Mouse (Mus musculus) hindbrain, embryonic 13.5 days (tissue): ENCODE measurements at regions not wholly inside any gene's neighbourhood (a gene's known extent, or its start where the extent isn't known, plus 50 kb on each side); places are given as distances from the start of the nearest gene placed in this dataset.
A peak's percentile ranks its signal among the peaks of the same experiment; 100 is the strongest.

Experiments
- ATAC-seq: fragments of 200-750 bp; cut with Nextera tagmentation; 2 replicates; pipeline ENCODE4 v1.8.0; 2017; ENCODE audit warnings: moderate TSS enrichment; ENCODE audit not compliant: low FRiP score
- H3K27ac ChIP-seq: fragments of 300-500 bp; sonication (generic); 2 replicates; pipeline ENCODE4 v1.5.1; 2015; ENCODE audit warnings: inconsistent platforms, mild to moderate bottlenecking, moderate library complexity
- H3K27me3 ChIP-seq: fragments of 300-500 bp; sonication (generic); 2 replicates; pipeline ENCODE4 v1.6.1; 2015; ENCODE audit warnings: mild to moderate bottlenecking, inconsistent platforms
- H3K36me3 ChIP-seq: fragments of 300-500 bp; sonication (generic); 2 replicates; pipeline ENCODE4 v1.6.1; 2015; ENCODE audit warnings: mild to moderate bottlenecking, inconsistent platforms
- H3K4me1 ChIP-seq: fragments of 300-500 bp; sonication (generic); replicated peaks from 2 replicates; pipeline ENCODE4 v1.6.1; 2015; ENCODE audit warnings: inconsistent platforms
- H3K4me2 ChIP-seq: fragments of 300-500 bp; sonication (generic); 2 replicates; pipeline ENCODE4 v1.6.1; 2015; ENCODE audit warnings: inconsistent platforms, mild to moderate bottlenecking, moderate library complexity
- H3K4me3 ChIP-seq: fragments of 300-500 bp; sonication (generic); 2 replicates; pipeline ENCODE4 v1.5.1; 2015; ENCODE audit warnings: mild to moderate bottlenecking, inconsistent platforms
- H3K9ac ChIP-seq: fragments of 300-500 bp; sonication (generic); 2 replicates; pipeline ENCODE4 v1.6.1; 2015; ENCODE audit warnings: mild to moderate bottlenecking, inconsistent platforms
- H3K9me3 ChIP-seq: fragments of 300-500 bp; sonication (generic); 2 replicates; pipeline ENCODE4 v1.6.1; 2016; ENCODE audit warnings: inconsistent platforms
- WGBS: fragments of 180-500 bp; shearing (Covaris S2); methylation state at CpG from one replicate; pipeline ENCODE4 v1.1.7; 2015; 5-methylcytosine and 5-hydroxymethylcytosine counted together

DNA sequence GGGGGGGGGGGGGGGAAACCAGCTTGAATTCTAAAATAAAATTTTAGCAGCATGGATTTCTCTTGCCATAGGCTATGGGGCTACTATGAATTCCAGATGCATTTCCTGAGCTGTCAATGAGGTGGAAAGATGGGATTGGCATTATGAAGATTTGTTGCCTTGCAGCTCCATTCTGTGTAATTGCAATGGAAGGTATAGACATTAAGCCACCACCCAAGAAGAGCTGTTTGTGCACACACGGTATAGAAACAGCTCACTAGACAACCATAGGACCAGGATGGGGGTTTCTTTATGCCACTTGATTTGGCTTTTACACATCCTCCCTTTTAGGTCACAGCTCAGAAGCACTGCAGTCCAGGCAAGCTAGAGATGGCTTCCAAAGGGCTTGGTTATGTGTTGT lies 247.8 kb downstream of the Satb1 start:
- WGBS, result 54% methylated on average over 1 of the region's 1 CpGs
- Histone ChIP-seq H3K27ac (peak overlapping the region; percentile 69), H3K4me1 (peaks cover 20% of the 10 kb centered on the region), H3K4me2 (no peak overlapping the region), H3K9ac (no peak overlapping the region), H3K4me3 (no peak overlapping the region), H3K27me3 (no peaks in the 10 kb centered on the region), H3K9me3 (no peaks in the 10 kb centered on the region), H3K36me3 (no peaks in the 10 kb centered on the region)
- 0 out of 2 replicates have a peak, but pooled peaks have one; percentile 18 for ATAC-seq

DNA sequence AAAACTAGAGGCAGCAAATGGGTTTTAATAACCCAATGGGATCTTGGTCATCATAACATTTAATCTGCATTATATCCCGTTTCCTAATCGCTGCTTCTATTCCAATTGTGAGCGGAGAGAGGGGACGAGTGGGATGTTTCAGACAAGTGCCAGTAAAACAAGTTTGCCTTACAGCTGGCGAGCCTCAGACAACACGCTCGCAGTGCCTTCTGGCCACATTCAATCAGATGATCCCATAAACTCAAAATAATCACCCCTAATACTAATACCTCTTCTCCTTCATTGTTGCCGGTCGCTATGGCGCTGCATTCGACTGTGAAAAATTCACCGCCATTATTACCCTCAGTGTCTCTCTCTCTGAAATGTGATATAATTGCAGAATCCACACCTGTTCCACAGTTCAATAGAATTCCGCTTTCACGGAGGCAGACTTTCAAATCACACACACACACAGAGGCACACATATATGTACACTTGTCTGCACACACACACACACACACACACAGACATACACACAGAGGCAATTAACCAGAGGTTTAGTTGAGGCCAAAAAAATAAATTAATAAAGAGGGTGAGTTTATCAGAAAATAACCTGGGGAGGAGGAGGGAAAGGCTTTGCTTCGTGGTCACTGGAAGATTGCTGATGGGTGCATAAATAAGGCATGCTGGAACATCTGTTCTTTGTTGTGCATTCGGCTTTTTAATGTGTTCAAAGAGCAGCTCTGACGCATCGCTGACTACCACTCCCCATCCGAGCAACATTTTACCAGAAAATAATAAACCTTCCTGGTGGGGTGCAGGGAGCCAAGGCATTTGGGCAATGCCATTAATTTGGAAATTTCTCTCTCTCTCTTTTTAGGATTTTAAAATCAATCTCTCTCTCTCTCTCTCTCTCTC lies 248.9 kb downstream of the Satb1 start:
- peak; percentile 74 for ATAC-seq
- WGBS, result 43% methylated on average over 19 of the region's 19 CpGs
- Histone ChIP-seq H3K4me2 (peak overlapping the region; percentile 36), H3K9me3 (no peaks in the 10 kb centered on the region), H3K4me1 (peaks cover 20% of the 10 kb centered on the region), H3K4me3 (peak overlapping the region; percentile 14; the same call in 1 of the 2 replicates), H3K27ac (peak overlapping the region; percentile 69), H3K36me3 (no peaks in the 10 kb centered on the region), H3K27me3 (no peaks in the 10 kb centered on the region), H3K9ac (0 out of 2 replicates have a peak overlapping the region, but pooled peaks have one; percentile 0)

DNA sequence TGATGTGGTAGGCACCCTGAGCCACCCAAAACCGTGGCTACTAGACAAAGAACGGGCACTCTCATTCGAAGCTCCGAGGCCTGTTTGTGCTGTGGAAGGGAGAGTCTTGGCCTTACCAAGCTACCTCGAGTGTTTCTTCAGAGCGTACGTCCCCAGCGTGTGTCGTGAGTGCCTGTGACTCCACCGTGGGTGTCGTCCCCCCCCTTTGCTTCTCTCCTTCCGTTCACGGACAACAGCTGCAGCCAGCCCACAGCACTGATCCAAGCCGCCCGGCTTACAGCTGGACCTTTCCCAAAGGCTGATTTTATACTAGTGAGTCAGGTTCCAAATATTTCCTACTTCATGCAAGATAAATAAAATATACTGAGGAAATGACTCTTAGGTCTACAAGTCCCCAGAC lies 249.8 kb downstream of the Satb1 start:
- 82% methylated on average over 15 of the region's 15 CpGs for WGBS
- H3K27me3 ChIP-seq, result no peaks in the 10 kb centered on the region
- no peaks in the 10 kb centered on the region for H3K36me3 ChIP-seq
- peak overlapping the region; percentile 48; the same call in 1 of the 2 replicates for H3K27ac ChIP-seq
- H3K9me3 ChIP-seq, result no peaks in the 10 kb centered on the region
- no peak overlapping the region for H3K4me2 ChIP-seq
- H3K4me3 ChIP-seq, result no peak overlapping the region
- peaks cover 20% of the 10 kb centered on the region for H3K4me1 ChIP-seq
- H3K9ac ChIP-seq, result no peak overlapping the region
- ATAC-seq, result no peak

DNA sequence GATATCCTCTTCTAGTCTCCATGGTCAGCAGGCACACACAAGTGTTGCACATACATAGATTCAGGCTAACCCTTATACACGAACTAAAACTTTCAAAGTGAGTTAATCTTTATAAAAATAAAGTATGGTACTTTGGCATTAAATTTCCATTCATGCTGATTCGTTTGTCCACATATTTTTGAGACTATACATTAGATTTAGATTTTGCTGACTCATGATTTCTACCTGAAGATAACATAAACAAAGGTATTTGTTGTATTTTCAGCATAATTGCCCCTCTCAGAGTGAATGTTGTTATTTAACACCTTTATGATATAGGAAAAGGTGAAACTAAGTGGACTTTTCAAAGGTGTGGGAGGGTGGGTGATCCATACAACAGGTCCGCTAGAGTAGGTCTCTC lies 277.2 kb downstream of the Satb1 start:
- Histone ChIP-seq H3K4me1 (no peaks in the 10 kb centered on the region), H3K27me3 (no peaks in the 10 kb centered on the region), H3K27ac (no peak overlapping the region), H3K9ac (no peak overlapping the region), H3K4me3 (no peak overlapping the region), H3K36me3 (no peaks in the 10 kb centered on the region), H3K9me3 (no peaks in the 10 kb centered on the region), H3K4me2 (no peak overlapping the region)
- 86% methylated on average over 3 of the region's 3 CpGs for WGBS
- no peak for ATAC-seq

DNA sequence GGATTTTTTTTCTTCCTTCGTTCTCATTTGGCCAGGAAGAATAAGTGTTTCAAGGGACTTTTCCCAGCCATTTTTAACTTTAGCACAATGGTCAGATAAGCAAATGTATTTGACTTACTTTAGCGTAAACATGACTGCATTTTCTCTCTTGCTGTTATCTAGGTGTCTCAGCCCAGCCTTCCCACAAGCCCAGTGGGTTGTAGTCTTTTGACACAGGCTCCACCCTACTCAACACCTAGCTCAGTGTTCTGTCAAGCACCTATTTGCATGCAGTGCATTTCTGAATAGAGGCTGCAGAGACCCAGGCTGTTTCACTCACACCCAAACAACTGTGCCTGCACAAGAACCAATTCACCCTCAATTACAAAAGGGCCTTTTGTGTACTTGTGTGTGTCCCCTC lies 278.6 kb downstream of the Satb1 start:
- WGBS, result 87% methylated on average over 2 of the region's 2 CpGs
- no peak for ATAC-seq

DNA sequence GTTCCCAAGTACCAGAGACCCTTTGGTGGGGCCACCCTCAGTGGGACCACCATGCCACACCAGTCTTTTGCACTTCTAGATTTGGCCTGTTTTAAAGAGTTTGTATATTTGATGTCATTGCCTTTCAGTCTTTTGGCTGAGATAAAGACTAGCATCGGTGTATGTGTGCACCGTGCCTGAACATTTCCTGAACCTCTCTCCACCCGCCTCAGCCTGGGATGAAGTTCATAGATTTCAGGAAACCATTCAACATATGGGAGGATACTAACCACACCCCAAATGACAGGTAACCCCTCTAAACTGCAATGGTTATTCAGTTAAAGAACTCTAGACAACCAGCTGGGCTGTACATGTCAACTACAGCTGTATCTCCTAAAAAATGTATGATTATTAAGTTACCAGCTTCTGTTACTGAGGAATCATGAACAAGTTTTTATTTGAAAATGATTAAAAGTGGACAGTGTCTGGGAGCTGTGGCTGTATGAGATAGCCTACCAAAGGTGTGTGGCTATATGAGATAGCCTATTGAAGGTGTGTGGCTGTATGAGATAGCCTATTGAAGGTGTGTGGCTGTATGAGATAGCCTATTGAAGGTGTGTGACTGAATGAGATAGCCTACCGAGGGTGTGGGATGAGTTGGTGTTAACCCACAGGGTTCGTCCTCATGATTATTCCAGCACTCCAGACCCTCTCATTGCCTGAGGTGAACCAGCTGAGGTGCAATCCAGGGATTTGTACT lies 280.6 kb downstream of the Satb1 start:
- Histone ChIP-seq H3K27me3 (no peaks in the 10 kb centered on the region), H3K9me3 (no peaks in the 10 kb centered on the region), H3K4me2 (no peak overlapping the region), H3K36me3 (no peaks in the 10 kb centered on the region), H3K4me1 (no peaks in the 10 kb centered on the region), H3K9ac (no peak overlapping the region), H3K4me3 (no peak overlapping the region), H3K27ac (no peak overlapping the region)
- WGBS, result 96% methylated on average over 5 of the region's 5 CpGs
- no peak for ATAC-seq

More for the DNA sequence above, 278.6 kb downstream of the Satb1 start:
- H3K27ac ChIP-seq, result no peak overlapping the region
- no peaks in the 10 kb centered on the region for H3K27me3 ChIP-seq
- H3K36me3 ChIP-seq, result no peaks in the 10 kb centered on the region
- H3K9me3 ChIP-seq, result no peaks in the 10 kb centered on the region
- H3K4me1 ChIP-seq, result no peaks in the 10 kb centered on the region
- no peak overlapping the region for H3K9ac ChIP-seq
- no peak overlapping the region for H3K4me3 ChIP-seq
- H3K4me2 ChIP-seq, result no peak overlapping the region

DNA sequence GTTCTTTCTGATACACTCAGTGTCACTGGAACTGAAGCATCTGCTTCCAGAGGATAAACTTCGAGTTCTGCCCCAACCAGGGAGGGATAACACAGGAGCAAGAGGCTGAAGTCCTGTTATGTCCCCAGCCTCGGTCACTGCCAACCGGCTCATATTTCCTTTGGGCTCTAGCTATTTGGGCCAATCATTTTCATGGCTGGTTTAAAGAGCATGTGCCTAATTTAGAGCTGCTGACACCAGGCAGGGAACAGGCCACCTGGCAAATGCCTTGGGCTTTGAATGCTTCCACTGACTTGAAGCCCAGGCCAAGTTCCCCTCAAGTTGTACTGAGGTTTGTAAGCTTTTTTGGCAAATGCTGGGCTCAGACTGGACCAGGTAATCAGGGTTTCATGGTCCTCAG lies 286.1 kb downstream of the Satb1 start:
- Histone ChIP-seq H3K4me2 (no peak overlapping the region), H3K36me3 (no peaks in the 10 kb centered on the region), H3K4me1 (no peaks in the 10 kb centered on the region), H3K27me3 (no peaks in the 10 kb centered on the region), H3K9ac (no peak overlapping the region), H3K4me3 (no peak overlapping the region), H3K27ac (no peak overlapping the region), H3K9me3 (no peaks in the 10 kb centered on the region)
- ATAC-seq, result no peak
- 75% methylated on average over 3 of the region's 3 CpGs for WGBS

DNA sequence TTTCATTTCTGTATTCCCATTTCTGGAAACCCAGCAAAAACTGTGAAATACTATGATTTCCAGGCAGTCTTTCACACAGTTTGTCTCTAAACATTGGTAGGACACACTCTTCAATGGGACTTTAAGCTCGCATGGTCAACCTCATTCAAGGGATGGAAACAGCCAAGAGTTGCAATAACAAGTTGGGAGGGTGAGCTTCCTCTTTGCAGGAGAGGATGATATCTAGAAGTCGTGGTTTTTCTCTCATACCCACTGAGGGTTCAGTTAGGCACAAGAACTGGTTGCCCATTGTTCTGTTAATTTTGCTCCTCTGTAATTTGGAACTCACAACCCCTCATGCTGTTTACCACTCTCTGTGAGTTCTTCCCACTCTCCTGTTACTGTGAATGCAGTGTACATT lies 290.5 kb downstream of the Satb1 start:
- Histone ChIP-seq H3K9me3 (no peaks in the 10 kb centered on the region), H3K4me3 (no peak overlapping the region), H3K27ac (no peak overlapping the region), H3K36me3 (no peaks in the 10 kb centered on the region), H3K4me1 (no peaks in the 10 kb centered on the region), H3K9ac (no peak overlapping the region), H3K27me3 (no peaks in the 10 kb centered on the region), H3K4me2 (no peak overlapping the region)
- 76% methylated on average over 2 of the region's 2 CpGs for WGBS
- ATAC-seq, result no peak

DNA sequence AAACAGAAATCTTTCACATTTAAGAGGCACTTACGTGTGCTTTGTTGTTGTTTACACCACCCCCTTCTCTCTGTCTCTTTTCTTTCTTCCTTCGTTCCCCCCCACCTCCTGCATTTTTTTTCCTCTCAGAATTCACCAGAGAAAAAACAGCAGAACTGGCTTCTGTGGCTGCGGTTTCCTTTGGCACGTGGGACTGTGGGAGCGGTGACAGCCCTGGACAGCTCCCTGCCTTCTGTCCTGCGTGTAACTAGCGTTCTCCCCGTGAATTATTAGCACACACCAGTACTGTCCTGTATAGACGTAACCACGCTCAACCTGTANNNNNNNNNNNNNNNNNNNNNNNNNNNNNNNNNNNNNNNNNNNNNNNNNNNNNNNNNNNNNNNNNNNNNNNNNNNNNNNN lies 298.4 kb downstream of the Satb1 start:
- H3K4me3 ChIP-seq, result peak overlapping the region; percentile 31
- no peaks in the 10 kb centered on the region for H3K27me3 ChIP-seq
- peak; percentile 76 for ATAC-seq
- WGBS, result 37% methylated on average over 10 of the region's 10 CpGs
- no peak overlapping the region for H3K27ac ChIP-seq
- peak overlapping the region; percentile 53 for H3K4me2 ChIP-seq
- no peaks in the 10 kb centered on the region for H3K36me3 ChIP-seq
- peak overlapping the region; percentile 68 for H3K9ac ChIP-seq
- no peaks in the 10 kb centered on the region for H3K9me3 ChIP-seq
- peaks cover 18% of the 10 kb centered on the region for H3K4me1 ChIP-seq

DNA sequence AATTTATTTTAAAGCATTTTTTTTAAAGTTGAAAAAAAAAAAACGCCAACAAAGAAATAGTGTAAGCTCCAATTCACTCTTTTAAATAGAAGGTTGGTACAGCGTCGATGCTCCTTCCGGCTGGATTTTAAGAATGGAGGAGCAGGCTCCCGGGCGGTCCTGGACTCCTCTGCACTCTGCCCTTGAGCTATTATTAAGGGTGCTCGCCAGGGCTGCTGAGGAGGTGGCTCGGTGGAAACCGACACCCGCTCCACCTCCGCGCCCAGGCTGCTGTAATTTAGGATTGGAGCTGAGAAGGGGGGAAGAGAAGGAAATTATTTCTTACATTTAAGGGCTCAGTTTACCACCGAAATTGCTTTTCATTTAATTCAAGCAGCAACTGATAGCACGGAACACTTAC lies 298.8 kb downstream of the Satb1 start:
- no peaks in the 10 kb centered on the region for H3K9me3 ChIP-seq
- no peaks in the 10 kb centered on the region for H3K27me3 ChIP-seq
- ATAC-seq, result peak; percentile 37; the same call in 1 of the 2 replicates
- 19% methylated on average over 14 of the region's 14 CpGs for WGBS
- no peaks in the 10 kb centered on the region for H3K36me3 ChIP-seq
- H3K4me3 ChIP-seq, result peak overlapping the region; percentile 31
- peak overlapping the region; percentile 68 for H3K9ac ChIP-seq
- peaks cover 18% of the 10 kb centered on the region for H3K4me1 ChIP-seq
- peak overlapping the region; percentile 53 for H3K4me2 ChIP-seq
- no peak overlapping the region for H3K27ac ChIP-seq

DNA sequence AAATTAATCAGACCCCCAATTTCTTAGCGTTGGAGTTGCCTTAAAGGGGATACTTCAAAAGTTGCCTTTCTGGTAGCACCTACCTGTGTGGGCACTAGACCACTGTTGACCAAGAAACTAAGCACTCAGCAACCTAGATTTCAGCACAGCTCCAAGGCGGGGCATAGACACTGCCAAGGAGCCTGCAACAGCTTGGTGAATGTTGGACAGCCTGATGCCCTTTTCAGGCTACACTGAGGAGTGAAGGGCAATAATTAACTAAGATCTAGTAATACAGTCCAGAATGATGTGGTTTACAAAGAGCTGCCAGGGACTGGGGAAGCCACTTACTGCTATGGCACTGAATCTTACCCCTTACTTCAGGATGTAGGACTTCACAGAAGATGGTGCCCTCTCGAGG lies 304.9 kb downstream of the Satb1 start:
- Histone ChIP-seq H3K27ac (no peak overlapping the region), H3K9me3 (no peaks in the 10 kb centered on the region), H3K27me3 (no peaks in the 10 kb centered on the region), H3K4me3 (no peak overlapping the region), H3K9ac (no peak overlapping the region), H3K4me2 (no peak overlapping the region), H3K4me1 (peaks cover 7% of the 10 kb centered on the region), H3K36me3 (no peaks in the 10 kb centered on the region)
- 90% methylated on average over 3 of the region's 3 CpGs for WGBS
- no peak for ATAC-seq

DNA sequence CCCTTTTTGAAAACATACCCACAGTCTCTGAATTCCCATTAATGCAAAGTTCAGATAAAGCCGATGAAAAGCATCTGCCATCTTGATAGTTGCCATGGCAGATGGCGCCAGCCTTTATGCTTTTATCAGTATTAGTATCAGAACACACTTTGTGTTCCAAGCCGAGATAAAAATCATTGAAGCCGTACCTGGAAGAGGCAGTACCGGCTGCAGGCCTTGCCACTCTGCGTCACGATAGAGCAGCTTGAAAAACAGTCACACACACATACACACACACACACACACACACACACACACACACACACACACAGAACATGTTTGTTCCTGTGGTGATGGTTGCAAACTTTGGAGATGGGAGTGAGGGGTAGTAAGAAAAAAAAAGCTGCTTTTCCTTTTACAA lies 306.2 kb downstream of the Satb1 start:
- no peak overlapping the region for H3K27ac ChIP-seq
- H3K4me1 ChIP-seq, result peaks cover 7% of the 10 kb centered on the region
- WGBS, result 59% methylated on average over 7 of the region's 7 CpGs
- no peaks in the 10 kb centered on the region for H3K36me3 ChIP-seq
- no peak overlapping the region for H3K4me2 ChIP-seq
- H3K4me3 ChIP-seq, result no peak overlapping the region
- no peak overlapping the region for H3K9ac ChIP-seq
- no peaks in the 10 kb centered on the region for H3K27me3 ChIP-seq
- no peaks in the 10 kb centered on the region for H3K9me3 ChIP-seq
- ATAC-seq, result no peak
